Mouse (Mus musculus) cortical plate, adult 2 months (tissue): ENCODE results near the gene Coq5. TPM values are rescaled to one million over a fixed set of nuclear protein-coding genes. Genes with fewer than 3 reads are reported as not detected.

Source experiments
- H3K27ac ChIP-seq: fragments of 200-500 bp; 2 replicates; pipeline ENCODE4 v1.5.1; 2012; ENCODE audit warnings: low read length, control low read depth, inconsistent platforms; ENCODE audit not compliant: insufficient read depth
- H3K4me1 ChIP-seq: fragments of 200-500 bp; 2 replicates; pipeline ENCODE4 v1.6.1; 2011; ENCODE audit warnings: low read length; ENCODE audit not compliant: control insufficient read depth, insufficient read depth
- H3K4me3 ChIP-seq: fragments of 200-500 bp; 2 replicates; pipeline ENCODE4 v1.5.1; 2011; ENCODE audit warnings: mild to moderate bottlenecking, low read length, control low read depth; ENCODE audit not compliant: insufficient read depth
- CTCF ChIP-seq: fragments of 200-500 bp; IDR thresholded peaks from 2 replicates; pipeline ENCODE4 v1.5.1; 2011; ENCODE audit warnings: mild to moderate bottlenecking, control low read depth, low read length; ENCODE audit not compliant: insufficient read depth; ENCODE audit errors: extremely low read depth
- POLR2A ChIP-seq: fragments of 200-500 bp; IDR thresholded peaks from 2 replicates; pipeline ENCODE4 v1.6.1; 2011; ENCODE audit warnings: mild to moderate bottlenecking, low read length, control low read depth; ENCODE audit not compliant: insufficient read depth; ENCODE audit errors: extremely low read depth
- polyA plus RNA-seq: library from polyadenylated mRNA; depleted of rRNA; stranded (reverse); fragments of >200 nt; gene quantifications from 2 replicates; pipeline ENCODE4 v1.2.3, GENCODE M21; 2012

The Coq5 gene
- polyA plus RNA-seq, 1 experiment: 31.8 TPM

GRCm38 (mm10) chr5:115266340-115266739 is 13.1 kb upstream of the Coq5 start:
- peaks cover 20% of the 10 kb centered on the region for H3K4me1 ChIP-seq
- no peak overlapping the region for H3K27ac ChIP-seq
- TF ChIP-seq CTCF: no peak
- TF ChIP-seq POLR2A: no peak
- no peak overlapping the region for H3K4me3 ChIP-seq

- H3K27ac ChIP-seq: no peak overlapping the region
- TF ChIP-seq CTCF: no peak
- no peak for TF ChIP-seq POLR2A
- H3K4me3 ChIP-seq: no peak overlapping the region
- H3K4me1 ChIP-seq: peaks cover 20% of the 10 kb centered on the region
Measured at GRCm38 (mm10) chr5:115266787-115267468, 12.5 kb upstream of the Coq5 start.

- no peak overlapping the region for H3K4me3 ChIP-seq
- peaks cover 20% of the 10 kb centered on the region for H3K4me1 ChIP-seq
- no peak for TF ChIP-seq POLR2A
- no peak for TF ChIP-seq CTCF
- H3K27ac ChIP-seq: no peak overlapping the region
Measured at GRCm38 (mm10) chr5:115267469-115268045, 11.9 kb upstream of the Coq5 start.

- no peak overlapping the region for H3K27ac ChIP-seq
- peaks cover 20% of the 10 kb centered on the region for H3K4me1 ChIP-seq
- no peak overlapping the region for H3K4me3 ChIP-seq
- TF ChIP-seq POLR2A: no peak
- no peak for TF ChIP-seq CTCF
Measured at GRCm38 (mm10) chr5:115268266-115268665, 11.2 kb upstream of the Coq5 start.

- H3K4me1 ChIP-seq: peaks cover 20% of the 10 kb centered on the region
- no peak overlapping the region for H3K4me3 ChIP-seq
Measured at GRCm38 (mm10) chr5:115269969-115270368, 9.5 kb upstream of the Coq5 start.

GRCm38 (mm10) chr5:115271931-115272811 is 7.3 kb upstream of the Coq5 start:
- Histone ChIP-seq H3K27ac (peak overlapping the region; percentile 94), H3K4me3 (peak overlapping the region; percentile 83), H3K4me1 (peaks cover 18% of the 10 kb centered on the region)
- TF ChIP-seq CTCF (no peak), POLR2A (no peak)

More at GRCm38 (mm10) chr5:115269969-115270368, 9.5 kb upstream of the Coq5 start:
- H3K27ac ChIP-seq: no peak overlapping the region
- no peak for TF ChIP-seq CTCF
- TF ChIP-seq POLR2A: no peak

GRCm38 (mm10) chr5:115272812-115273548 is 6.5 kb upstream of the Coq5 start, which contains the start of gene Rnf10:
Rnf10 (minus strand) TSS chr5:115272898.
- TF ChIP-seq CTCF (no peak), POLR2A (peak; percentile 99)
- peak within 1 kb of the TSS; percentile 94 for H3K27ac ChIP-seq
- peak within 1 kb of the TSS; percentile 83 for H3K4me3 ChIP-seq
- peaks cover 15% of the 10 kb centered on the region for H3K4me1 ChIP-seq

- no peak overlapping the region for H3K27ac ChIP-seq
- peaks cover 12% of the 10 kb centered on the region for H3K4me1 ChIP-seq
- TF ChIP-seq CTCF: no peak
- no peak for TF ChIP-seq POLR2A
- no peak overlapping the region for H3K4me3 ChIP-seq
Measured at GRCm38 (mm10) chr5:115273549-115274135, 5.8 kb upstream of the Coq5 start.

- TF ChIP-seq CTCF: no peak
- no peak for TF ChIP-seq POLR2A
- peaks cover 8% of the 10 kb centered on the region for H3K4me1 ChIP-seq
- H3K4me3 ChIP-seq: no peak overlapping the region
- no peak overlapping the region for H3K27ac ChIP-seq
Measured at GRCm38 (mm10) chr5:115274353-115274752, 5.1 kb upstream of the Coq5 start.
